Mouse (Mus musculus) C2C12 (cell line): ENCODE measurements at regions not wholly inside any gene's neighbourhood (a gene's known extent, or its start where the extent isn't known, plus 50 kb on each side); places are given as distances from the start of the nearest gene placed in this dataset.
"Not testable (repeated sequence)": the region's sequence is repeated elsewhere in the genome, so short reads cannot be mapped to it uniquely, and the experiment has no call there.

Experiments
- H3K27me3 ChIP-seq: one replicate; pipeline ENCODE4 v1.6.1; 2011; ENCODE audit not compliant: control insufficient read depth, insufficient read depth, insufficient read length
- H3K36me3 ChIP-seq: one replicate; pipeline ENCODE4 v1.6.1; 2011; ENCODE audit not compliant: control insufficient read depth, insufficient read depth
- H3K4me3 ChIP-seq: one replicate; pipeline ENCODE4 v1.5.1; 2011; ENCODE audit warnings: mild to moderate bottlenecking, control low read depth; ENCODE audit not compliant: poor library complexity, insufficient read depth, severe bottlenecking
- H3K79me2 ChIP-seq: one replicate; pipeline ENCODE4 v1.6.1; 2011; ENCODE audit not compliant: control insufficient read depth, insufficient read depth
- H3K79me3 ChIP-seq: one replicate; pipeline ENCODE4 v1.6.1; 2011; ENCODE audit warnings: low read depth, control low read depth
- H3ac ChIP-seq: one replicate; pipeline ENCODE3; 2011; ENCODE audit warnings: low read depth; ENCODE audit not compliant: control insufficient read depth, insufficient read length
- CEBPB ChIP-seq: IDR thresholded peaks from one replicate; pipeline ENCODE4 v1.6.1; 2011; ENCODE audit warnings: low read depth, mild to moderate bottlenecking, control low read depth, moderate library complexity
- CTCF ChIP-seq: IDR thresholded peaks from one replicate; pipeline ENCODE4 v1.5.1; 2011; ENCODE audit not compliant: control insufficient read depth, insufficient read depth, insufficient read length
- FOSL1 ChIP-seq: IDR thresholded peaks from one replicate; pipeline ENCODE4 v1.8.0; 2011; ENCODE audit warnings: mild to moderate bottlenecking, low read length; ENCODE audit not compliant: poor library complexity, insufficient read depth, severe bottlenecking
- MAX ChIP-seq: IDR thresholded peaks from one replicate; pipeline ENCODE4 v1.6.1; 2011; ENCODE audit warnings: mild to moderate bottlenecking, control low read depth
- MYOD1 ChIP-seq: IDR thresholded peaks from one replicate; pipeline ENCODE4 v1.6.1; 2011; ENCODE audit warnings: low read depth; ENCODE audit not compliant: control insufficient read depth, insufficient read length
- MYOG ChIP-seq: IDR thresholded peaks from one replicate; pipeline ENCODE4 v1.6.1; 2011; ENCODE audit not compliant: control insufficient read depth, insufficient read length; ENCODE audit errors: extremely low read depth
- USF1 ChIP-seq: IDR thresholded peaks from one replicate; pipeline ENCODE4 v1.6.1; 2011; ENCODE audit warnings: low read depth, mild to moderate bottlenecking, control low read depth, moderate library complexity

DNA sequence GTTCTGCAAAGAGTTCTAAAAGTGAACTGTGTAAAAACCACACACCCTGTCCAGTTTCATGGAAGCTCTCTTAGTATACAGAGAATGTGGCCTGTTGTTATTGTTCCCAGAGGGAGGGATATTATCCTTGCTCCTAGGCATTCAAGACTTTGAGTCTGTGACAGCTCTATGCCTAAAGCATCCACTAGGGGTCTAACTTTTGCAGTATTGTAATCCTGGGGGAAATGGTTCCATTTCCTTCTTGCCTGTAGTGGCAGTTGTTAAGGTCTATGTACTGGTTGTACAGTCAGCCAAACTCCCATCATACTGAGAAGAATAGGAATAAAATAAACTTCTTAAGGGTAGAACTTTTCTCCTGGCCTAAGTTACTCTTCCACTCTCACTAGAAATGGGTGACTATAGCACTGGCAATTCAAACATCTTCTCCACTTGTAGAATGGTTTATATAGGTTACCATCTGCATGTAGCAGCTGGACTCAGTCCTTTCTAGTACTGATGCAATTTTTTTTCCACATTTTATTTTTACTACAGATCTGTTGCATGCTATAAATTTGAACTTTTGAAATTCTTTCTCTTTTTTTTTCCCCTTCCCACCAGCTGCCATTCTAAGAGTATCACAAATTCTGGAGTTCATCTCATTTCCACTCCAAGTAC, 51.4 kb upstream of the Dpt start:
- H3ac ChIP-seq: no peak overlapping the region
- no peaks in the 10 kb centered on the region for H3K27me3 ChIP-seq
- no peaks in the 10 kb centered on the region for H3K79me2 ChIP-seq
- H3K36me3 ChIP-seq: no peaks in the 10 kb centered on the region
- TF ChIP-seq MAX (no peak), MYOD1 (no peak), MYOG (no peak), FOSL1 (no peak), CTCF (no peak), CEBPB (no peak), USF1 (no peak)
- H3K4me3 ChIP-seq: no peak overlapping the region
- H3K79me3 ChIP-seq: no peaks in the 10 kb centered on the region

DNA sequence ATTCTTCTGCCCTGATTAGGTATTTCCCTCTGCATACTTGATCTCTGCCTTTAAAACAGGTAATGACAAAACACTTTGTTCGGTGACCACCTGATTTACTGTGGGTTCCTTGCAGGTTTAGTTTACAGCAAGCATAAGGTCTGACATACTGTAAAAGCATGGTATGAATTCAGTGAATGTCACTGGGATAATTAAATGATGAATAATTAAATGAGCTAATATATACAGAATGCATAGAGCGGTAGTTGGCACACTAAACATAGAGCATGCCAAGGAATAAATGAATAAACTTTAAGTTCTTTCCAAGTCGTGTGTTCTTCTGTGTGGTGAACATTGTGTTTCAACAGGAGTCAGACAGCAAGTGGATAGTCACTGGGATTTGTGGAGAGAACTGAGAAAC, 51.9 kb upstream of the Dpt start:
- Histone ChIP-seq H3K4me3 (no peak overlapping the region), H3ac (no peak overlapping the region), H3K27me3 (no peaks in the 10 kb centered on the region), H3K36me3 (no peaks in the 10 kb centered on the region), H3K79me2 (no peaks in the 10 kb centered on the region), H3K79me3 (no peaks in the 10 kb centered on the region)
- TF ChIP-seq MYOG: no peak
- no peak for TF ChIP-seq CEBPB
- no peak for TF ChIP-seq FOSL1
- TF ChIP-seq MAX: no peak
- no peak for TF ChIP-seq USF1

DNA sequence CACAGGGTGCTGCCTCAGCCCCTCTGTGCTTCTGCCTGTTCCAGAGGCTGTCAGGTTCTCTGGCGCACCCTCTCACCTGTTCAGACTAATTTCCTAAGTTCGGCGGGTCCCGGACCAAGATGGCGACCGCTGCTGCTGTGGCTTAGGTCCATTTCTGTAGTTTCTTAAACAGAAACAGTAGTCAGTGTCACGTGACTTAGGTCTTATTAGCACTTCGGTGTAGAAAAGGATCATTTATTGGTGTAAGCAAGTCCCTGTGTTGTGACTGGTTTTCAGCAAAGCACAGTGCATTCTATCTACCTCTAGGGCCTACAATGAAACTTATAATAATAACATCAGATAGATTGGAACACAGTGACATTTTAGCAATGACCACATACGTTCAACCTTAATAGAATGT, 53.5 kb upstream of the Dpt start:
- not testable (repeated sequence) for H3ac ChIP-seq

DNA sequence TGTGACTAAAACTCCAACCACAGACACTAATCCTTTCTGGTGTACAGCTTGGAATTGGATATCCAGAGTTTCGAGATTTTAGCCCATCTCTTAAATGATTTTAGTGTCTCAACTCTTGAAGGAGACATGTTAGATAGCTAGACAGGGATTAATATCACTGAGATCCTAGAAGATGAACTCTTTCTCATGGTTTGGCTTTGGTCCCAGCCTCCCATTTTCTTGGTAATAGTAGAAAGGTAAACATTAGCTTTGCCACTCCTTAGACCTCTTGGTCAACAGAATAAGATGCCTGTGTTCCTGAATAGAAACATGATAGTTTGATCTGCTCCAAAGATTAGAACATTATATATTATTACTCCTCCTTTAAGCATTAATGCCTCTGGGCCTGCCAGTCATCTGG, 60.8 kb upstream of the Dpt start:
- Histone ChIP-seq H3K79me2 (no peaks in the 10 kb centered on the region), H3ac (no peak overlapping the region), H3K36me3 (no peaks in the 10 kb centered on the region), H3K27me3 (no peaks in the 10 kb centered on the region), H3K4me3 (no peak overlapping the region), H3K79me3 (no peaks in the 10 kb centered on the region)
- no peak for TF ChIP-seq USF1

More for the DNA sequence above, 53.5 kb upstream of the Dpt start:
- not testable (repeated sequence) for H3K36me3 ChIP-seq, H3K79me3 ChIP-seq, H3K4me3 ChIP-seq, H3K27me3 ChIP-seq, H3K79me2 ChIP-seq

DNA sequence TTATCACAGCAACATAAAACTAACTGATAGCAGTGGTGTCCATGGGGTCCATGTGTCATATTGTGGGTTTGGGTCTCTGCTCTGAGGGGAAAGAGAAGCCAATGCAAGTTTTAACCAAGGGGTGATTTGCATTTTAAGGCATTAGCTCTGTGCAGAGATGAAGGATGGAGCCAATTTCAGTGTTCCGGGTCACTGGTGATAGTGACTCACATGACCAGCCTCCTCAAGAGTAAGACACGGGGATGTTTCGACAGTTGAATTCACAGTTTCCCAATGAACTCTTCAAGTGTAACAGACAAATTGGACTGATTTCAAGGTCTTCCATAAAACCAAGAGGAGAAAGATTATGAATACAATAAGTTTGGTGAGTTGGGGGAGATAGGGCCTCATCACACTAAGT, 62.7 kb upstream of the Dpt start:
- H3K79me3 ChIP-seq: no peaks in the 10 kb centered on the region
- no peaks in the 10 kb centered on the region for H3K79me2 ChIP-seq
- no peak overlapping the region for H3ac ChIP-seq
- TF ChIP-seq FOSL1 (no peak), MAX (no peak), USF1 (no peak), MYOD1 (no peak), CTCF (no peak), CEBPB (no peak), MYOG (no peak)
- H3K4me3 ChIP-seq: no peak overlapping the region
- no peaks in the 10 kb centered on the region for H3K36me3 ChIP-seq
- no peaks in the 10 kb centered on the region for H3K27me3 ChIP-seq

DNA sequence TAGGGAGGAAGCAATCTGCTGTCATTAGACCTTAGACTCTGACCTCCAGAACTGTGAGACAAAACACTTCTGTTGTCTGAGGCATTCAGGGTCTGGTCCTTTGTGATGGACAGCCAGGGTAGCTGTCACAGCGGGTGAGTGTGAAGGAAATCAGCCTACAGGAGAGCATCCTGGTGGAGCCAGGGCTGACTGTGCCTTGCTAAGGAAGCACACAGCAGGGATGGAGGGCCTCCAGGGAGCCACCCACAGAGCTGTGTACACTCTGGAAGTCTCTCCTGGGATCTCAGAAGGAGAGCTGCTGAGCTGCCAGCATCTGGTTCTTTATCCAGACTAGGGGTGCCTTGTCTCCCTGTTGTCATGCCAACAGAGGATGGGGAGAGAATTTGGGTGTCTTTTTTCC, 74.4 kb upstream of the Dpt start:
- TF ChIP-seq MYOD1: no peak
- TF ChIP-seq CEBPB: no peak
- no peak for TF ChIP-seq CTCF
- TF ChIP-seq USF1: no peak
- no peak for TF ChIP-seq MAX
- TF ChIP-seq MYOG: no peak
- no peak for TF ChIP-seq FOSL1
- H3K36me3 ChIP-seq: no peaks in the 10 kb centered on the region
- no peak overlapping the region for H3K4me3 ChIP-seq
- no peak overlapping the region for H3ac ChIP-seq
- no peaks in the 10 kb centered on the region for H3K79me2 ChIP-seq
- H3K27me3 ChIP-seq: no peaks in the 10 kb centered on the region
- no peaks in the 10 kb centered on the region for H3K79me3 ChIP-seq

DNA sequence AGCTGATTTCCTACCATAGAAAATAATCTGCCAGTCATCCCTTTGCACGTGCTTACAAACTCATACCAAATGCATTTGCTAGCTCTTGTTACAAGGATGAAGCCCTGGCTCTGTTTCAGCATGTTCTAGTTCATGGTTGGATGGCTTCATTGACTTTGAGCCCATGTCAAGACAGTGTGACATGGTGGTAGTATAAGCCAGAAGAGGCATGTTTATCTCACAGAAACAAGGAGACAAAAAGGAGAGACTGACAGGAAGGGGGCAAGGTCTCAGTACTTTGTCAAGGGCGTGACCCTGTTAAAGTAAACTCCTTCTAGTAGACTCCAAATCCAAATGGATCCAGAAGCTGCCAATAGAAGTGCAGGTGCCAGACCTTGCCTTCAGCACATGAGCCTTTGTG, 81.5 kb upstream of the Dpt start:
- TF ChIP-seq FOSL1 (no peak), MAX (no peak), MYOG (no peak), CTCF (no peak)
- Histone ChIP-seq H3K36me3 (no peaks in the 10 kb centered on the region), H3K79me3 (no peaks in the 10 kb centered on the region), H3K79me2 (no peaks in the 10 kb centered on the region), H3ac (no peak overlapping the region), H3K27me3 (no peaks in the 10 kb centered on the region), H3K4me3 (no peak overlapping the region)
